Mouse (Mus musculus) neural tube, embryonic 14.5 days (tissue): ENCODE measurements at regions not wholly inside any gene's neighbourhood (a gene's known extent, or its start where the extent isn't known, plus 50 kb on each side); places are given as distances from the start of the nearest gene placed in this dataset.

ENCODE experiments used
- ATAC-seq: fragments of 200-750 bp; cut with Nextera tagmentation; 2 replicates; pipeline ENCODE4 v1.8.0; 2017; ENCODE audit warnings: low read depth, mild to moderate bottlenecking, moderate TSS enrichment, moderate library complexity
- H3K27ac ChIP-seq: fragments of 300-500 bp; sonication (generic); 2 replicates; pipeline ENCODE4 v1.5.1; 2014; ENCODE audit warnings: low read depth, mild to moderate bottlenecking, control low read depth, low read length, moderate library complexity, mixed read lengths
- H3K27me3 ChIP-seq: fragments of 300-500 bp; sonication (generic); 2 replicates; pipeline ENCODE4 v1.6.1; 2014; ENCODE audit warnings: low read length; ENCODE audit not compliant: control insufficient read depth, insufficient read depth
- H3K36me3 ChIP-seq: fragments of 300-500 bp; sonication (generic); 2 replicates; pipeline ENCODE4 v1.6.1; 2014; ENCODE audit warnings: low read length, mixed read lengths; ENCODE audit not compliant: control insufficient read depth, insufficient read depth
- H3K4me1 ChIP-seq: fragments of 300-500 bp; sonication (generic); 2 replicates; pipeline ENCODE4 v1.6.1; 2014; ENCODE audit warnings: low read length; ENCODE audit not compliant: control insufficient read depth, insufficient read depth
- H3K4me2 ChIP-seq: fragments of 300-500 bp; sonication (generic); 2 replicates; pipeline ENCODE4 v1.6.1; 2014; ENCODE audit warnings: mild to moderate bottlenecking, low read depth, low read length, control low read depth
- H3K4me3 ChIP-seq: fragments of 300-500 bp; sonication (generic); 2 replicates; pipeline ENCODE4 v1.5.1; 2014; ENCODE audit warnings: low read depth, low read length, control low read depth, mixed read lengths
- H3K9ac ChIP-seq: fragments of 300-500 bp; sonication (generic); replicated peaks from 2 replicates; pipeline ENCODE4 v1.6.1; 2014; ENCODE audit warnings: low read depth, mild to moderate bottlenecking, control low read depth, low read length, mixed read lengths
- H3K9me3 ChIP-seq: fragments of 300-500 bp; sonication (generic); 2 replicates; pipeline ENCODE4 v1.6.1; 2016; ENCODE audit warnings: low read length; ENCODE audit not compliant: control insufficient read depth
- WGBS: fragments of 180-500 bp; shearing (Covaris S2); extraction: QIAGEN DNeasy Blood & Tissue Kit; methylation state at CpG from one replicate; pipeline ENCODE4 v1.1.7; 2014; 5-methylcytosine and 5-hydroxymethylcytosine counted together

DNA sequence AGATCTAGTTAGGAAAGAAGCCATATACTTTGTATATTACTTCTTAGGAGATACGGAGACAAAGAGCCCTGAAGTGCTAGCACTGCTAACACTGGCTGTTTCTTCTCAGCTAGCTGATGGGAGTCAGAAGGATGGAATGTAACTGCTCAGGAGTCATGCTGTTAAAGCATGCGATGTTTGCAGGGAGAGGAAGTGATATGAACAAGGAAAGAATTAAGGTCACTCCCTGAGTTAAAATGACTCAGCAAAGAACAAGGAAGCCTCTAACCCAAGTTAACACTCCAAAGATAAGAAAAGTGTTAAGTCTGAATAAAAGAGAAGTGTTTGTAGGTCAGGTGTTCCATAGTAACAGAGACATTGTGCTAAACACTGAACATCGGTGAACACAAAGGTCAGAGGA is 86.9 kb upstream of the Zic3 start:
- H3K4me1 ChIP-seq, result no peaks in the 10 kb centered on the region
- no peaks in the 10 kb centered on the region for H3K9me3 ChIP-seq
- no peaks in the 10 kb centered on the region for H3K27me3 ChIP-seq
- H3K4me2 ChIP-seq, result no peak overlapping the region
- no peak overlapping the region for H3K4me3 ChIP-seq
- ATAC-seq, result no peak
- no peak overlapping the region for H3K9ac ChIP-seq
- H3K36me3 ChIP-seq, result no peaks in the 10 kb centered on the region
- no peak overlapping the region for H3K27ac ChIP-seq
- WGBS, result 50% methylated on average over 3 of the region's 3 CpGs

DNA sequence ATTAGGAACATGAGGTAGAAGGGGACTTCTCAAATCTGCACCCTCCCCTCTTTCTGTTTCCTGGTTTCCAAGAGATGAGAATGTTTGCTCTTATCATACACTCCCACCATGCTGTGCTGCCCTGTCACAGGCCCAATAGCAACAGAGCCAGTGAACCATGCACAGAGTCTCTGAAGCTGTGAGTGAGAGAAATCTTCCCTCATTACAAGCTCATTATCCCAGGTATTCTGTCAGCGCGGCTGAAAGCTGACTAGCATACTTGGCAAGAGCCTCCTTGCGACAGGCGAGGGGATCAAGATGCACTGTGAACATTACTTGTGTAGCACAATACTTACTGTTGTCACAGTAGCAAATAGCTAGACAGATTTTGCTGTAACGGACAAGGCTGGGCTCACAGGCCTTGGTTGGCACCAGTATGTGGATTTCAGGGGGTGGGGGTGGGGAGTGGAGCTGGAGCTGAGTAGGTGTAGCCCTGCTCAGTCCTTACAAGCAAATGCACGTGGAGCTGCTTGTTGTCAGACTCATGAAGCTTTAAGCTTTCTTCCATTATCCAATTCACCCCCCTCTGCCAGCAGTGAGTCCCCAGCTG is 84.2 kb upstream of the Zic3 start:
- 46% methylated on average over 6 of the region's 6 CpGs for WGBS
- Histone ChIP-seq H3K9ac (no peak overlapping the region), H3K4me3 (no peak overlapping the region), H3K27ac (no peak overlapping the region), H3K4me1 (no peaks in the 10 kb centered on the region), H3K27me3 (no peaks in the 10 kb centered on the region), H3K4me2 (no peak overlapping the region), H3K36me3 (no peaks in the 10 kb centered on the region), H3K9me3 (no peaks in the 10 kb centered on the region)
- no peak for ATAC-seq

DNA sequence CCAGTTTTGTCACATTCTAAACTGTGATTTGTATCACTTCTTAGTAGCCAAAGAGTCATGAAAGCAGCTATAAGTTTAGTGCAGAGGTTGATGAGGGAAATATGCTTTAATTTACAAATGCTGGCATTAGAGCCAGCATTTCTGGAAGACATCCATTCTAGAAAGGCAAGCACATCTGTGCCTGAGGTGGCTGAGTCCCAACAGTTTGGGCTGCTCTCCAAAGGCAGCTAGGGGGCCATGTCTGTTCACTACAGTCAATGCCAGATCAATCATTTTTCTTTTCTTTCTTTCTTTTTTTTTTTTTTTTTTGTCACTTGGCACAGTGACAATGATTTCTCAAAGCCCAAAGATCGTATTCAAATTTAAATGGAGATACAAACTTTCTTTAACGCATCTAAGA is 71.6 kb upstream of the Zic3 start:
- H3K27ac ChIP-seq, result no peak overlapping the region
- ATAC-seq, result no peak
- no peak overlapping the region for H3K4me2 ChIP-seq
- H3K4me3 ChIP-seq, result no peak overlapping the region
- 31% methylated on average over 2 of the region's 2 CpGs for WGBS
- no peaks in the 10 kb centered on the region for H3K4me1 ChIP-seq
- no peaks in the 10 kb centered on the region for H3K36me3 ChIP-seq
- no peaks in the 10 kb centered on the region for H3K27me3 ChIP-seq
- H3K9ac ChIP-seq, result no peak overlapping the region
- H3K9me3 ChIP-seq, result no peaks in the 10 kb centered on the region

DNA sequence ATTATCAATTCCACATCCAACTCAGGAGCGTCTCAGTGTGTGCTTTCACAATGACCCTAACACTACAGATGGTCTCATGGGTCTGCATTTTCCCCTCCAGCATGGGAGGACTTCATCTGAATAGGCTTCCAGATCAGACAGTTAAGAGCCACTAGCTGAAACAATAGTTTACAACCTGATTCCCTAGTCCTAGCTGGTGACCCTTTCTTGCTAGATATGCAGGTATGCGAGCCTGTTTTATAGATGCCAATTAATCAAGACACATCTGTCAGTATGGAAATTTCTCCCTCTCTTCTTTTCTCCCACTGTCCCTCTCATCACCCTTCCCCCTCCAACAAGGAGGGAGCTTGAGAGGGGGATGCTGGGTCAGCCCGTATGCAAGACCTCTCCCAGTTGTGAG is 71.2 kb upstream of the Zic3 start:
- WGBS, result 26% methylated on average over 3 of the region's 3 CpGs
- no peak for ATAC-seq
- Histone ChIP-seq H3K4me2 (no peak overlapping the region), H3K27me3 (no peaks in the 10 kb centered on the region), H3K27ac (no peak overlapping the region), H3K4me3 (no peak overlapping the region), H3K36me3 (no peaks in the 10 kb centered on the region), H3K9ac (no peak overlapping the region), H3K4me1 (no peaks in the 10 kb centered on the region), H3K9me3 (no peaks in the 10 kb centered on the region)

DNA sequence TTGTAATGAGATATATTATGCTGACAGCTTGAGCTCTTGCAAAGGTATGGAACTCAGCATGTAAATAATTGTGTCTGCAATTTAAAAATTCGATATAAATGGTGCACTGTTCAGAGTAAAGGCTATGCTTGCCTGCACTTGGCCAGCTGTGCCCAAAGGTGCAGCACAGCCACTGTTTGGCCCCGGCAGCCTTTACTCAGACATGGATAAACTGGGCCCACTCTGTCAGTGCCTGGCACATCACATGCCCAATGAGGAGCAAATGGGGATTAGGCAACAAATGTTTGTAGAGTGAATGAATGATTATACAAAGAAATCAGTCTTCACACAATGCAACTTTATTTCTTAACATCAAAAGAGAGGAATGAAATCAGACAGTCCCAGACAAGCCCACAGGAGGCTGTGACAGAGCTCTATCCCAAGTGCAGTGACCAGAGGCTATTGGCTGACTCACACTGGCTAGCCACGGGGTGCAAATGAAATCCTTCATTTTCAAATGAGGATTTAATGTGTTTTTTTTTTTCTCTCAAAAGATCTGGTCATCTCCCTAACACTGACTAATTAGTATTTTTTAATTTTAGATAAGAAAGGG is 67.8 kb upstream of the Zic3 start:
- no peaks in the 10 kb centered on the region for H3K27me3 ChIP-seq
- H3K9me3 ChIP-seq, result no peaks in the 10 kb centered on the region
- no peaks in the 10 kb centered on the region for H3K4me1 ChIP-seq
- no peak for ATAC-seq
- no peak overlapping the region for H3K27ac ChIP-seq
- no peaks in the 10 kb centered on the region for H3K36me3 ChIP-seq
- no peak overlapping the region for H3K4me3 ChIP-seq
- H3K4me2 ChIP-seq, result no peak overlapping the region
- H3K9ac ChIP-seq, result no peak overlapping the region
- WGBS, result 35% methylated on average over 3 of the region's 3 CpGs
